Mouse (Mus musculus) lung, postnatal 0 days (tissue): ENCODE data around the gene Etv6. TPM values are rescaled to one million over a fixed set of nuclear protein-coding genes. Genes with fewer than 3 reads are reported as not detected.

ENCODE experiments used
- ATAC-seq: fragments of 200-750 bp; cut with Nextera tagmentation; 2 replicates; pipeline ENCODE4 v1.8.0; 2017; ENCODE audit warnings: moderate library complexity
- DNase-seq: peaks from one replicate; pipeline ENCODE4 v3.0.0-alpha.2; 2016; ENCODE audit warnings: low spot score
- H3K27ac ChIP-seq: fragments of 300-500 bp; sonication (generic); 2 replicates; pipeline ENCODE4 v1.5.1; 2014; ENCODE audit warnings: antibody characterized with exemption, mild to moderate bottlenecking, low read length, mixed read lengths
- H3K27me3 ChIP-seq: fragments of 300-500 bp; sonication (generic); replicated peaks from 2 replicates; pipeline ENCODE4 v1.6.1; 2014; ENCODE audit warnings: low read length, mixed read lengths; ENCODE audit not compliant: insufficient read depth
- H3K36me3 ChIP-seq: fragments of 300-500 bp; sonication (generic); 2 replicates; pipeline ENCODE4 v1.6.1; 2014; ENCODE audit warnings: low read length, mixed read lengths; ENCODE audit not compliant: insufficient read depth
- H3K4me1 ChIP-seq: fragments of 300-500 bp; sonication (generic); 2 replicates; pipeline ENCODE4 v1.6.1; 2014; ENCODE audit warnings: antibody characterized with exemption, low read depth, low read length, mixed read lengths; ENCODE audit not compliant: insufficient read depth
- H3K4me2 ChIP-seq: fragments of 300-500 bp; sonication (generic); replicated peaks from 2 replicates; pipeline ENCODE4 v1.6.1; 2014; ENCODE audit warnings: low read depth, mild to moderate bottlenecking, low read length, moderate library complexity, mixed read lengths
- H3K4me3 ChIP-seq: fragments of 300-500 bp; sonication (generic); 2 replicates; pipeline ENCODE4 v1.5.1; 2014; ENCODE audit warnings: low read depth, low read length
- H3K9ac ChIP-seq: fragments of 300-500 bp; sonication (generic); replicated peaks from 2 replicates; pipeline ENCODE4 v1.6.1; 2014; ENCODE audit warnings: low read depth, mild to moderate bottlenecking
- H3K9me3 ChIP-seq: fragments of 300-500 bp; sonication (generic); 2 replicates; pipeline ENCODE4 v1.6.1; 2016; ENCODE audit warnings: low read length, mixed read lengths
- CTCF ChIP-seq: IDR thresholded peaks from 2 replicates; pipeline ENCODE4 v1.5.1; 2016; ENCODE audit warnings: antibody characterized with exemption, mild to moderate bottlenecking
- EP300 ChIP-seq: IDR thresholded peaks from 2 replicates; pipeline ENCODE4 v1.6.1; 2016; ENCODE audit warnings: antibody characterized with exemption, mild to moderate bottlenecking, control low read depth
- WGBS: fragments of 180-500 bp; shearing (Covaris S2); extraction: QIAGEN DNeasy Blood & Tissue Kit; methylation state at CpG from one replicate; pipeline ENCODE4 v1.1.7; 2014; 5-methylcytosine and 5-hydroxymethylcytosine counted together
- polyA plus RNA-seq: library from polyadenylated mRNA; unstranded; fragments of >200 nt; fragmentation: Nextera tagmentation; extraction: Ambion mirVana; gene quantifications from 2 replicates; pipeline ENCODE4 v1.2.1, GENCODE M21; 2015

Etv6 gene
- polyA plus RNA-seq, 1 experiment from 2014 or later = 5.5 TPM

DNA sequence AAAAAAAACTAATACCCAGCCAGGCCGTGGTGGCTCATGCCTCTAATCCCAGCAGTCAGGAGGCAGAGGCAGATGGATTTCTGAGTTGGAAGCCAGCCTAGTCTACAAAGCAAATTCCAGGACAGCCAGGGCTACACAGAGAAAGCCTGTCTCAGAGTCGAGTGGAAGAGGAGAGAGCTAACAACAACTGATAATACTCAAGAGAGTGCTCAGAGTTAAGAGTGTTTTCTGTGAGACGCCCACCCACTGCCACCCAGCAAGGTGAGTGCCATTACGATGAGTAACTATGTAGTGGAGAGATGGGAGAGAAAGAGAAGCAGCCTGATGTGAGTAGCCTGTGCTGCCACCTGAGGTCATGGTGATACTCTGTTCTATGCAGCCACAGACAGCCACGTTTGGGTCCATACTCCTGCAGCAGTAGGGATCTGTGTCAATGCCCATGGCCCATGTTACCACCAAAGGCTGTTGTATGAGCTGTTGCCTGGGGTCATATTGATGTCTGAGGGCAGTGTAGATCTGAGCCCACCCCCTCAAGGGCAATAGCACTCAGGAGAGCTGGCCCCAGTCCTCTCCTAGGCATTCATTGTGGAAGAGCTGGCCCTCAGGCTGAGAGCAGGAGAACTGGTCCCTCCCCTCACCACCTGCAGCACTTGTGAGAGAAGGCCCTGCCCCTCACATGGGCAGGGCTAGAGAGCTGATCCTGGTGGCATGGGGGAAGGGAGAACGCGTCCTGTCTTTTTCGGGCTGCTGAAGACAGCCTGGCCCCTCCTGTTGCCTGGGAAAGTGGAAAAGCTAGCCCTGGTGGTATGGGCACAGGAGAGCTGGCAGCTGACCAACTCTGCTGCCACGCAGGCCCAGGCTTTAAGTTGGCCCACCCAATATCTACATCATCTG is 258.4 kb downstream of the Etv6 start:
- 33% methylated on average over 9 of the region's 9 CpGs for WGBS
- no peak overlapping the region for H3K9ac ChIP-seq
- H3K36me3 ChIP-seq = no peaks in the 10 kb centered on the region
- H3K4me1 ChIP-seq = no peaks in the 10 kb centered on the region
- DNase-seq = peak; percentile 42
- ATAC-seq = peak; percentile 67
- H3K4me2 ChIP-seq = no peak overlapping the region
- TF ChIP-seq CTCF (no peak), EP300 (no peak)
- H3K27me3 ChIP-seq = no peaks in the 10 kb centered on the region
- no peak overlapping the region for H3K27ac ChIP-seq
- no peak overlapping the region for H3K4me3 ChIP-seq
- H3K9me3 ChIP-seq = no peaks in the 10 kb centered on the region

DNA sequence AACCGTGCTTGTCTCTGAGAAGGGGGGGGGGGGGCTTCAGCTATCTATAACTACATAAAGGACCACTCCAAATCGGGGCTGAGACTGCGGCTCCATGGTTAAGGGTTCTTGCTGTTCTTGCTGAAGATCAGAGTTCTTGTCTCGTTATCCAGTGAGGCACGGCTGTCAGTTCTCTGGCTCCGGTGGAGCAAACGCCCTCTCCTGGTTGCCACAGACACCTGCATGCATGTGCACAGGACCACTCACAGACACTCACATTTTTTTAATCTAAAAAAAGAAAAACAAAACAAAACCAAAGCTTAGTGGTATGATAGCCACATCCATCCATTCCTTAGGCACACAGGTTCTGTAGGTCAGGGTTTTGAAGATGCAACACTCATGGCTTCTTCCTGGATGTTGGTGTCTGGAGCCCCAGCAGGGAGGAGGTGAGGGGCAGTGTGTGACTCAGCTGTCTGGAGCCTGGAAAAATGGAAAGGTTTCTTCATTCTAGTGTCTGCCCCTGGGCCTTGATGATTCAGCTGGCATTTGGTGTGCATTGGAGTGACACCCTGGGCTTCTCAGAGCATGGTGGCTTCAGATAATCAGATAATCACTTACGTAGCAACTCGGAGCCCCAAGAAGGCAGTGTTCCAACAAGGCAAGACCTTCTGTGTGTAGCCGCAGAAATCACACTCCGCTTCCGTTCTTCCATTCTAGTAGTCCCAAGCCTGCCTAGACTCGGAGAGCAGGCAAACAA is 262.6 kb downstream of the Etv6 start:
- Histone ChIP-seq H3K4me2 (no peak overlapping the region), H3K9me3 (no peaks in the 10 kb centered on the region), H3K27ac (no peak overlapping the region), H3K27me3 (no peaks in the 10 kb centered on the region), H3K9ac (no peak overlapping the region), H3K4me1 (no peaks in the 10 kb centered on the region), H3K36me3 (no peaks in the 10 kb centered on the region), H3K4me3 (no peak overlapping the region)
- no peak; the same call in 1 of the 2 replicates for ATAC-seq
- peak; percentile 51 for TF ChIP-seq CTCF
- no peak for TF ChIP-seq EP300
- 57% methylated on average over 13 of the region's 13 CpGs for WGBS
- DNase-seq = peak; percentile 18

DNA sequence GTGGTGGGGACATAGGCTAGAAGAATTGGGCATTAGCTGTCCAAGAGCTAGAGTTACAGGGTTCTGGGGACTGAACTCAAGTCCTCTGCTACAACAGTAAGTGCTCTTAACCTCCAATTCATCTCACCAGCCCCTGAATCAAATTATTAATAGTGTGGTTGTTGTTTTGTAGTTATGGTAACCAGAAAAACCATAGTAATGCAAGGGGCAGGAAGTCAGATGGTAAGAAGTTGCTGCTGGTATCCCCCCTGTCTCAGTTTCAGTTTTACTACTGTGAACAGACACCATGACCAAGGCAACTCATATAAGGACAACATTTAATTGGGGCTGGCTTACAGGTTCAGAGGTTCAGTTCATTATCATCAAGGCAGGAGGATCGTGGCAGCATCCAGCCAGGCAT is 266.5 kb downstream of the Etv6 start:
- WGBS = 77% methylated on average over 1 of the region's 1 CpGs
- H3K4me1 ChIP-seq = no peaks in the 10 kb centered on the region
- no peak overlapping the region for H3K4me3 ChIP-seq
- no peaks in the 10 kb centered on the region for H3K36me3 ChIP-seq
- H3K27me3 ChIP-seq = no peaks in the 10 kb centered on the region
- no peak overlapping the region for H3K4me2 ChIP-seq
- ATAC-seq (no peak), DNase-seq (no peak)
- H3K9ac ChIP-seq = no peak overlapping the region
- no peak overlapping the region for H3K27ac ChIP-seq
- H3K9me3 ChIP-seq = no peaks in the 10 kb centered on the region
- TF ChIP-seq CTCF (no peak), EP300 (no peak)

DNA sequence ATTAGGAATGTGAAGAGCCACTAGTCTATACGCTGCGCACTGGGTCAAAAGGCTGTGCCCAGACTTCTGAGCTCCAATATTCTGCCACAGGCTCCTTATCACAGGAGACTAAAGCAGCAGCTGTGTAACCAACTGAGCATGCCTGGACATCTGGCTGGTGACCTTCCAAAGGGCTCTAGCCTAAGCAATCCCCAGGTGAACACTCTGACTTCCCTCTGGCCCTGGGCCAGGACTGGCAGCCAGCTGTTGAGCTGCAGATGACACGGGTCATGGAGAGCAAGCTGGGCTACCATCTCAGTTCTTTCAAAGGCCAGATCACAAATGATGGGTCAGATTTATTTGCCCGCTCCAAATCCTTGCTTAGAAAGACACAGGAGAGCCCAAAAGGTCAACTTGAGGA is 275.8 kb downstream of the Etv6 start:
- Histone ChIP-seq H3K36me3 (no peaks in the 10 kb centered on the region), H3K27ac (no peak overlapping the region), H3K4me3 (no peak overlapping the region), H3K9me3 (no peaks in the 10 kb centered on the region), H3K4me2 (no peak overlapping the region), H3K9ac (no peak overlapping the region), H3K4me1 (no peaks in the 10 kb centered on the region), H3K27me3 (no peaks in the 10 kb centered on the region)
- DNase-seq = no peak
- 87% methylated on average over 4 of the region's 4 CpGs for WGBS
- TF ChIP-seq EP300 = no peak
- no peak for TF ChIP-seq CTCF
- ATAC-seq = no peak

DNA sequence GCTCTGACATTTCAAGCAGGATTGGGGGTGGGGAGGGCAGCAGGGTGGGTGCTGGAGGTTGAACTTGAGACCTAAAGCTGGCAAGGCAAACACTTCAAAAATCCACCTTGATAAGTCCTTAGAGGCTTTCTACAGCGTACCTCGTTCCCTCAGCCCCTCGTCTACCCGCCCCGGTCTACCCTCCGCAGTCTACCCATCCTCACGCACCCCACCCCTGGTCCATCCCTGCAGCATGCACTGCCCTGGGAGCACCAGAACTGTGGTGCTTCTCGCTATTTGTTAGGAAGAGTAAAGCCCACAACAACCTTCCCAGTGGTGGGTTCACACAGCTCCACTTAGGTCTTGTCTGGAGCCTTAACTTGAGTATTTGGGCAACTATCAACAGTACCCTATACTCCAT is 277.1 kb downstream of the Etv6 start:
- Histone ChIP-seq H3K27ac (no peak overlapping the region), H3K36me3 (no peaks in the 10 kb centered on the region), H3K4me1 (no peaks in the 10 kb centered on the region), H3K9me3 (no peaks in the 10 kb centered on the region), H3K4me2 (no peak overlapping the region), H3K9ac (no peak overlapping the region), H3K4me3 (no peak overlapping the region), H3K27me3 (no peaks in the 10 kb centered on the region)
- TF ChIP-seq EP300 = no peak
- TF ChIP-seq CTCF = no peak
- WGBS = 70% methylated on average over 8 of the region's 8 CpGs
- ATAC-seq (no peak), DNase-seq (no peak)

DNA sequence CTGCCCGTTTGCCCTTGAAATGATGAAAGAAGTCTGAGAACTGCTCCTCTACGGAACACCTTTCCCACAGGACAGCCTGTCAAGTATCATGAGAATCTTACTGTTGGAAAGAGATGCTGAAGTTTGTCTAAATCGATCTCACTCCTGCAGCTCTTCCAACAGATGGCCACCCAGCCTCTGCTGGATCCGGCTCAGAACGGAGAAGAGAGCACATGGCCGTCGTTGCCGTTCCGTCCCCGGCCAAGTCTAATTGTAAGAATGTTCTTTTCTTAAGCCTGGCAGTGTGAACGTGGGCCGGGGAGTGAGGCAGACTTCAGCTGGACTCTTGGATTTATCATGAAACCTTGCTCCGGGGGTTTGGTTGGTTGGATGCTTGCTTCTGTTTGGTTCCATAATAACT is 281.9 kb downstream of the Etv6 start:
- WGBS = 87% methylated on average over 13 of the region's 13 CpGs
- no peak for TF ChIP-seq EP300
- TF ChIP-seq CTCF = no peak
- H3K9ac ChIP-seq = no peak overlapping the region

More for the DNA sequence above, 281.9 kb downstream of the Etv6 start:
- no peak for ATAC-seq
- no peaks in the 10 kb centered on the region for H3K36me3 ChIP-seq
- H3K4me1 ChIP-seq = no peaks in the 10 kb centered on the region
- no peak overlapping the region for H3K4me2 ChIP-seq
- no peaks in the 10 kb centered on the region for H3K27me3 ChIP-seq
- H3K27ac ChIP-seq = no peak overlapping the region
- DNase-seq = no peak
- no peaks in the 10 kb centered on the region for H3K9me3 ChIP-seq
- H3K4me3 ChIP-seq = no peak overlapping the region

Other genes with a start within 250 kb of the Etv6 start
- gene Kap, start 181.9 kb upstream of the Etv6 start, polyA plus RNA-seq = not detected in 2 replicates